Mouse (Mus musculus): ENCODE results near the gene 1700034J05Rik. TPM values are rescaled to one million over a fixed set of nuclear protein-coding genes. Genes with fewer than 3 reads are reported as not detected.

1700034J05Rik gene
- polyA plus RNA-seq, 1 experiment from 2014 or later: 0.11 TPM

DNA sequence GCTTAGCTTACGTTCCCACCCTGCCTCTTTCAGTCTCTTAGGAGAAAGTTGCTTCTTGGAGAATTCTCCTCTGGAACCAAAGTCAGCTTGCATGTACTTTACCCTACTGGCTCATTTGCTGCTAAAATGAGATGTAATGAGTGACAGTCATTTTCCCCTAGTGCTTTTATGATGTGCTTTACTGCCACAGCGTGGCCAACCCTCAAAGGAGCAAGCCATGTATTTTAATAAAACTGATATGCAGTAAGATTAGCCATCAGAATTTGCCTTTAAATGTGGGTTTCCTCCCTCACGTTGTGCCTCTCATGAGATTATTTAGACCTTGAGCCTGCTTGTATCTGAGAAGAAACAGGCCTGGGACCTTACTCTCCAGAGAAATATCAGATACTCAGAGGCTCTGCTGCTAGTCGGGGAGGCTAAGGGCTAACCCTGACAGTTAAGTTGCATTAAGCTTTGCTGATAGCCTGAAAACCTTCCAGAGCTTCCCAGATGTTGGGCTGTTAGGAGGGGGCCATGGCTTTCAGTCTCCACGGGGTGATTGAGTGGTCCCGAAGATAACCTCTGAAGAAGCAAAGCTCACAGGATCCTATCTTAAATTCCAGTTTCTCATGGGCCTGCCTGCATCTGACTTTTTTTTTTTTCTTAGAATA lies 7.7 kb upstream of the 1700034J05Rik start:
- 17% methylated on average over 6 of the region's 6 CpGs for whole genome bisulfite sequencing (ENCODE audit: insufficient replicate concordance)
- Histone ChIP-seq H3K4me1 (peaks cover 52% of the 10 kb centered on the region), H3K4me2 (peak overlapping the region; percentile 5; the same call in 1 of the 2 replicates), H3K27me3 (replicated peaks) (no peaks in the 10 kb centered on the region), H3K4me3 (no peak overlapping the region), H3K27ac (peak overlapping the region; percentile 75), H3K9me3 (replicated peaks) (no peaks in the 10 kb centered on the region), H3K9ac (no peak overlapping the region; the same call in 1 of the 2 replicates), H3K36me3 (no peaks in the 10 kb centered on the region)
- ATAC-seq: peak; percentile 89

DNA sequence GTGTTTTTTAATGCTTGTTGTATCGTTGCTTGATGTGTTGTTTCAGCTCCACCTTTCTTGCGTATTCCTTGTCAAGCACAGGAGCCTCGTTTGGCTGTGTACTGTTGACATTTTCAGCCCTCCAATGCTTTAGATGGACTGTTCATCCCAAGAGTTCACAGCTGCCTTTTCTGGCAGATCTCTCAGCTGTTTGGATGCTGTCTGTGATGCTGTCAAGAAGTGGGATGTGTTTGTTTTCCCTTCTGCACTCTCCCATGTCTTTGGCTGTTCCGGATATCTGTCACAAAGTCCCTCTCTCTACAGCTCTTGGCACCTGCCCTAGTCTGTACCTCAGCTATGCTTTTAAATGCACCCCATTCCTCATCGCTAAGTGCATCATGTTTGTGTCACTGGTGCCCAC lies 6.7 kb upstream of the 1700034J05Rik start:
- H3K9ac ChIP-seq: no peak overlapping the region
- no peak overlapping the region for H3K4me3 ChIP-seq
- H3K9me3 ChIP-seq (replicated peaks): no peaks in the 10 kb centered on the region
- H3K27me3 ChIP-seq (replicated peaks): no peaks in the 10 kb centered on the region
- no peaks in the 10 kb centered on the region for H3K36me3 ChIP-seq
- H3K4me1 ChIP-seq: peaks cover 51% of the 10 kb centered on the region
- WGBS (ENCODE audit: insufficient replicate concordance): 68% methylated on average over 5 of the region's 5 CpGs
- H3K27ac ChIP-seq: peak overlapping the region; percentile 75
- H3K4me2 ChIP-seq: no peak overlapping the region
- ATAC-seq: no peak

DNA sequence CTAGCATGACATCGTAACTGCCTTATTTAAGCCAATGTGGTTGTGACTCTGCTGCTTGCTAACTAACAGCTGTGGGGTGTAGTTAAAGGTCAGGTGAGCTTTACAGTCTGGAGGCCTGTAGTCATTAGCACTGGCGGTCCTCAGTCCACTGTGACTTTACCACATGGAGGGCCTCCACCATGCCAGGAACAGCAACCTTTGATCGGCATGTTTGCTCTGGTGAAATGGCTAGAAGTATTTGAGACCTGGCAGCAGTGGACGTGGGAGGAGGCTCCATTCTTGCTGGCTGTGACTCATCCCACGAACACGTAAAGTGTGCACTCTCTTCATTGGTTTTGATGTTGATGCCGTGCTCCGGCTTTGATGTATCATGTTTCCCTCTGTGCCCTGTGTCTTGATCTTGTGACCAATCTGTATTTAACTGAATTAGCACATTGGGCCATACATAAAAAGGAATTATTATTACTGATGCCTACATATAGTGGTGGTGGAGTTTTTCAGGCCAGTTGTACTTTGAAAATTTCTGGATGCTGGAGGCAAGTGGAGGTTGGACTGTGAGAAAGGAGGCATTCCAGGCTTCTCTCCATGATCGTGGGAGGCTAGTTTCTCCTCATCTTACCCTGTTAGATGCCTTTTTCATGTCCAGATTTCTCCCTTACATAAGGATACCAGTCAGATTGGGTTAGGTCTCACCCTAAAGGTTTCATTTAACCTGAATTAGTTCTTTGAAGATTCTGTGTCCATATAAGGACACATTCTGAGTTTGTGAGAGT lies 5.9 kb upstream of the 1700034J05Rik start:
- H3K9ac ChIP-seq: no peak overlapping the region
- H3K4me2 ChIP-seq: no peak overlapping the region
- H3K27me3 ChIP-seq (replicated peaks): no peaks in the 10 kb centered on the region
- peaks cover 60% of the 10 kb centered on the region for H3K4me1 ChIP-seq
- H3K4me3 ChIP-seq: no peak overlapping the region
- H3K36me3 ChIP-seq: no peaks in the 10 kb centered on the region
- ATAC-seq: no peak
- H3K9me3 ChIP-seq (replicated peaks): no peaks in the 10 kb centered on the region
- H3K27ac ChIP-seq: no peak overlapping the region
- WGBS (ENCODE audit: insufficient replicate concordance): 67% methylated on average over 9 of the region's 9 CpGs

DNA sequence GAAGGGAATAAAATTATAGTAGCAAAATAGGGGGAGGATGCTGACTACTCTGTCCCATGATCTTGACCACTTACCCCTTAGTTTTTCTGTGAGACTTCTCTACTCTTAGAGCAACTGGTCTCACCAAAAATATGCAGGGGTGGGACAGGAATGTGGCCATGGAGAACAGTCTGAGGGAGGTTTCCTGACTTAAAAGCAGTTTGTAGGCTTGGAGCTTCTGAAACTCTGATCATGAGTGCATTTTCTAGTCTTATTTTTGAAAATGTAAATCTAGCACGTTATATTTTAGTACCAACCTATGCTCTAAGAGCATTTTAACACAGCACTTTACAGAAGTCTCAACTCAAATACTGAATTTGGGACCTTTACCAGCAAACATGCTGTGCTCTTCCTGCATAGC lies 4.5 kb upstream of the 1700034J05Rik start:
- no peak overlapping the region for H3K4me3 ChIP-seq
- H3K27ac ChIP-seq: no peak overlapping the region
- no peaks in the 10 kb centered on the region for H3K27me3 ChIP-seq (replicated peaks)
- H3K4me2 ChIP-seq: no peak overlapping the region
- no peaks in the 10 kb centered on the region for H3K9me3 ChIP-seq (replicated peaks)
- 57% methylated on average over 1 of the region's 1 CpGs for WGBS (ENCODE audit: insufficient replicate concordance)
- peaks cover 62% of the 10 kb centered on the region for H3K4me1 ChIP-seq
- ATAC-seq: no peak
- H3K36me3 ChIP-seq: no peaks in the 10 kb centered on the region
- no peak overlapping the region for H3K9ac ChIP-seq

DNA sequence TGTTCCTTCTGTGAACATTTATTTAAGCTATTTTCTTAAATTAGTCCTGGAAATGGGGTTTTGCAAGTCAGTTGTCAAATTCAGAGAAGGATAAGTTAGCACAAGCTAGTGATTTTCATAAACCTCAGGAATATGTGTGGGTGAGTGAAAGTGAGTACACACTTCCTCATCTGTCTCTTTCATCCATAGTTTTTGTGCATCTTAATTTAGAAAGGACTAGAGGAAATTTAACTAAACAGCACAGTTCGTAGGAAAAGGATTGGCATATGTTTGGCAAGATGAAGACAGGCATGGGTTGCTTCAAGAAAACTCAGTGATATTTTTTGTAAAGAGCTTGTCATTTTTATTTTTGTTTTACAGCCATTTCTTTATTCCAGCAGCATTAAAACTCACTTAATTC lies 2.7 kb upstream of the 1700034J05Rik start:
- 80% methylated on average over 1 of the region's 1 CpGs for WGBS (ENCODE audit: insufficient replicate concordance)
- Histone ChIP-seq H3K9me3 (replicated peaks) (no peaks in the 10 kb centered on the region), H3K4me3 (no peak overlapping the region), H3K36me3 (no peaks in the 10 kb centered on the region), H3K4me2 (no peak overlapping the region), H3K9ac (no peak overlapping the region), H3K4me1 (peaks cover 60% of the 10 kb centered on the region), H3K27ac (no peak overlapping the region), H3K27me3 (replicated peaks) (no peaks in the 10 kb centered on the region)
- no peak for ATAC-seq

DNA sequence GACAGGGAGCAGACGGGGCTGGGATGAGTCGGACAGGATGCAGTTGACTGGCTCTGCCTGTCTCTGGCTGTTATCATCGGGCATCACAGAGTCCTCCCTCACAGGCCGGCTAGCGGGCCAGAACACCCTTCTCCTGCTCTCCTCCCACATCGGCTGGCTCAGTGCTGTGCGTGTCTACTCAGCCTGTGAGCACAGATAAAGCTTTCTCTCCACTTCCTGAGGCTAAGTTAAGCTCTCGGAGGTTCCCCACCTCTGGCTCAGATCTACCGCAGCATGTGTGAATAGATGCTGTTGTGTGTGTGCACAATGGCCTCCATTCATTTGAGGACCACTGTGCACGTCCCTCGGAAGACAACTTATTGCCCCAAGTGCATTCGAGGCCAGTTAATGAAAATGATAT lies 1.7 kb upstream of the 1700034J05Rik start:
- no peaks in the 10 kb centered on the region for H3K9me3 ChIP-seq (replicated peaks)
- no peaks in the 10 kb centered on the region for H3K36me3 ChIP-seq
- 5% methylated on average over 12 of the region's 12 CpGs for WGBS (ENCODE audit: insufficient replicate concordance)
- H3K4me2 ChIP-seq: peak overlapping the region; percentile 43
- H3K9ac ChIP-seq: no peak overlapping the region
- H3K4me3 ChIP-seq: no peak overlapping the region
- H3K4me1 ChIP-seq: peaks cover 53% of the 10 kb centered on the region
- no peaks in the 10 kb centered on the region for H3K27me3 ChIP-seq (replicated peaks)
- ATAC-seq: peak; percentile 99
- H3K27ac ChIP-seq: peak overlapping the region; percentile 68

DNA sequence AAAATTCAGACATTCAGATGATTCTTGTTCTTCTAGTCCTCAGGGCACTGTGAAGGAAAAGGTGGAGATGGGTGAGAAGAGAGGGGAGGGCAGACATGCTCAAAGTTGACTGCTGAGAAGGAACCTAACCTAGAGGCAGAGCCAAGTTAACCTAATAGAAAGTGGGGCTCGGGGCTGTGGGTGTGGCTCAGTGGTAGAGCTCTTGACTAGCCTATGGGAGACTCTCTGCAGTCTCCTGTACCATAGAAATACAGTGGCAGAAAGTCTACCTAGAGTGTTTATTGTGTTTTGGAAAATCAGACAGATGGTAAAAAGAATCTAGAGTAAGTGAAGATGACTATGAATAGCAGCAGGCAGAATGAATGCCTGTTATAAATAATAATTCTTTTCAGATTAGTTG lies 1.3 kb upstream of the 1700034J05Rik start:
- H3K4me1 ChIP-seq: peaks cover 49% of the 10 kb centered on the region
- H3K27me3 ChIP-seq (replicated peaks): no peaks in the 10 kb centered on the region
- H3K4me3 ChIP-seq: no peak overlapping the region
- WGBS (ENCODE audit: insufficient replicate concordance): 13% methylated on average over 1 of the region's 1 CpGs
- H3K36me3 ChIP-seq: no peaks in the 10 kb centered on the region
- no peaks in the 10 kb centered on the region for H3K9me3 ChIP-seq (replicated peaks)
- peak overlapping the region; percentile 68 for H3K27ac ChIP-seq
- ATAC-seq: peak; percentile 64
- H3K9ac ChIP-seq: no peak overlapping the region
- peak overlapping the region; percentile 43 for H3K4me2 ChIP-seq

DNA sequence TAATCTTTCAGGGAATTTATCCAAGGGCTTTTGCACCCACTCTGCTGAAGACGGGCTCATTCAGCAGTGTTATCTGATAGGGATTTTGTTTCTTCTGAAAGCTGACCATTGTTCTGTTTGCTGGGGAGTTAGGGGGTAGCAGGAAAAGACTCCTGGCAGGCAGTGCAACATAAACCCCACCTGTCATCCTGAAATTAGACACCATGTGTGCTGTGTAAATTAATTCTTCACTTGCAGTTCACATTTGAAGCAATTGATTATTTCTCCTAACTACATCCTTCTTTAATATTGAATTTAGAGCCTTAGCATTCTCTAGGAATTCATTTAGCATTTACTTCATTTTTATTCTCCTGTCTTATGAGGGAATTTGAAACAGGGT lies 3.8 kb downstream of the 1700034J05Rik start:
- Histone ChIP-seq H3K4me1 (peaks cover 65% of the 10 kb centered on the region), H3K4me2 (no peak overlapping the region), H3K36me3 (no peaks in the 10 kb centered on the region), H3K27ac (no peak overlapping the region), H3K4me3 (no peak overlapping the region), H3K9me3 (replicated peaks) (no peaks in the 10 kb centered on the region), H3K9ac (no peak overlapping the region), H3K27me3 (replicated peaks) (no peaks in the 10 kb centered on the region)
- 18% methylated on average over 1 of the region's 1 CpGs for WGBS (ENCODE audit: insufficient replicate concordance)
- ATAC-seq: no peak

DNA sequence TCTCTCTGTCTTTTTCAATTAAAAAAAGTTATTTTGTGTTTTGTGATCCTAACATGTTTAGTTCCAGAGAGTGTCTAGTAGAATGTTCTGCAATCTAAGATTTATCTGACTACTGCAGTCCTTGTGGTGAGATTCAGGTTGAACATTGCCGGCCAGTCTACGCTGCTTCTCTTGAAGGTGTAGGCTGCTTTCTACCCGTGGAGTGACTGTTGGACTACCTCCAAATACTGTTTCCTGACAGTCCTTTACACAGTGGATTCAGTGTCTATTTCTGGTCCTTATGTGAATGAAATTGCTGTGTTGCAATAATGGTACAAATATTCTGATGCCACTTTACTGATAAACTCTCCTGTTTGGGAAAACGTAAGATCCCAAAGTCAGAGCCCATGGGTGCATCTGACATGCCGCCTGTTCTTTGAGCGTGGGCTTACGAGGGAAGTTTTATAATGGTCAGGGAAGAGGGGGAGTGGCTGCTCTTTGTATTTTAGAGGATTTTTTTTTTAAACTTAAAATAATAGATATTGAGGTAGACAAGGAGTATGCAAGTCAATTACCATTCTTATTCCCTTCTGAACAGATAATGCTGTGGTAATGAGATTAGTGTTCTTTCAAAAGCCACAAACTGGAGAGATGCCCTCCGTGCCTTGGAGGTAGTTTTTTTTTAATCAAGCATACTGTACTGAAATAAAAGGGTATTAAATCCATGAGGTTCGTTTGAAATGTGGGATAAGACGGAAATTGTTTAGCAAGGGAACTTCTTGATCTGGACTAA lies 4.4 kb downstream of the 1700034J05Rik start:
- ATAC-seq: no peak
- peaks cover 65% of the 10 kb centered on the region for H3K4me1 ChIP-seq

DNA sequence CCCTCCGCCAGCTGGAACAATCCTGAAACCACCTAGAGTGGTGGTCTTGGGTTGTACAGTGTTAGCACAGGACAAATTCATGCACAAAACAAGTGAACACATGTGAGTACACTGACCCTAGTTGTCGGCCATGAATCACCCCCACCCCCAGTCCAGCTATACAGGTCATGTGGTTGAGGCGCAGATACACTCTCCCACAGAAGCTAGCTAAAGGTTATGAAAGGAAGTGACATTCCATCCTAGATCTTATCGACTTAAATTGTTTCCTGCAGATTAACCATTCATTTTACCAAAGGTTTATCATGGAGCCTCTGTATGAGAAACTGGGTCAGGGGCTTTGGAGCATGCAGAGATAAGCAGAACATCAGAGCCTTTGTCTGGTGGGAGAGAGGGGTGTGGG lies 7.0 kb downstream of the 1700034J05Rik start:
- Histone ChIP-seq H3K9ac (no peak overlapping the region), H3K36me3 (no peaks in the 10 kb centered on the region), H3K27me3 (replicated peaks) (no peaks in the 10 kb centered on the region), H3K27ac (no peak overlapping the region), H3K4me1 (peaks cover 67% of the 10 kb centered on the region), H3K4me2 (no peak overlapping the region), H3K9me3 (replicated peaks) (no peaks in the 10 kb centered on the region), H3K4me3 (no peak overlapping the region)
- ATAC-seq: no peak
- 44% methylated on average over 4 of the region's 4 CpGs for WGBS (ENCODE audit: insufficient replicate concordance)

More for the DNA sequence above, 4.4 kb downstream of the 1700034J05Rik start:
- Histone ChIP-seq H3K27me3 (replicated peaks) (no peaks in the 10 kb centered on the region), H3K27ac (no peak overlapping the region), H3K4me2 (no peak overlapping the region), H3K4me3 (no peak overlapping the region), H3K9ac (no peak overlapping the region), H3K36me3 (no peaks in the 10 kb centered on the region), H3K9me3 (replicated peaks) (no peaks in the 10 kb centered on the region)
- WGBS (ENCODE audit: insufficient replicate concordance): 40% methylated on average over 10 of the region's 10 CpGs

DNA sequence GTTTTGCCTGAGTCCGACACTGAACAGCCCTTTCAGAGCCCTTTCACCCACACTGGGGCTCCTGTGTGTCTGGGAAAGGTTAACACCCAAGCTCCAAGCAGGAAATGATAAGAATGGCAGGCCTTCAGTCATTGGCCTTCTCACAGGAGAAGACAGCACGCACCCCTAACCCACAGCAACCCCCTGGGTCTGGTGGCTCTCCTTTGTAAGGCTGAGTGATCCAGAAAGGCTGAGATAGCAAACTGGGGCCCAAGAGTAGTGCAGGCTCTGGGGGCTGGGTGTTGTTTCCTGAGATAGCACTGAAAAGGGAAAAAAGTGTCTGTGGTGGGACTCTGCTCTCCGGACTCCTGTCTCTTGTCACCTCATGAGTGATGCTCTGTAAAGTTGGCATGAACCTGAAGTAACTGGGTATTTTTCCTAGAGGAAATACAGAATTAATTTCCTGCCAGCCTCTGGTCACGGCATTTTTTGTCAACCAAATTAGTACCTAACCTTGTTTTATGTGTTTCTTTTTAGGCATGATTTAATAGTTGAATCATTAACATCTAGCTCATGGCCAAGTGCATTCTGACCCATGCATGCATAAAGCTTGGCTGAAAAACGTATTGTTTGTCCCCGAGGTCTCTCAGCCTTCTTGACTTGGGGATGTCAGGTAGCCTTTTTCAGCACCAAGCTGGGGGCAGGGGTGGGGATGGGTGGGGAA lies 7.7 kb downstream of the 1700034J05Rik start:
- WGBS (ENCODE audit: insufficient replicate concordance): 19% methylated on average over 6 of the region's 6 CpGs
- ATAC-seq: peak; percentile 86
- Histone ChIP-seq H3K36me3 (no peaks in the 10 kb centered on the region), H3K27ac (peak overlapping the region; percentile 55; the same call in 1 of the 2 replicates), H3K4me2 (peak overlapping the region; percentile 17; the same call in 1 of the 2 replicates), H3K4me1 (peaks cover 64% of the 10 kb centered on the region), H3K4me3 (no peak overlapping the region), H3K27me3 (replicated peaks) (no peaks in the 10 kb centered on the region), H3K9ac (no peak overlapping the region), H3K9me3 (replicated peaks) (no peaks in the 10 kb centered on the region)

Measured in liver, embryonic 12.5 days (tissue).